Mouse (Mus musculus): ENCODE data around the gene Sult2b1.

The Sult2b1 gene

GRCm38 (mm10) chr7:45725713-45726112, 58.8 kb downstream of the Sult2b1 start, which contains the start of gene Spaca4:
Gene Spaca4 (minus strand): TSS chr7:45725813.
- no peak for DNase-seq (ENCODE audit: low read depth, low spot score)

GRCm38 (mm10) chr7:45725151-45725550, 59.3 kb downstream of the Sult2b1 start:
- no peak for DNase-seq (ENCODE audit: low read depth, low spot score)

GRCm38 (mm10) chr7:45723781-45724180, 60.7 kb downstream of the Sult2b1 start:
- no peak for DNase-seq (ENCODE audit: low read depth, low spot score)

GRCm38 (mm10) chr7:45723301-45723700, 61.2 kb downstream of the Sult2b1 start:
- no peak for DNase-seq (ENCODE audit: low read depth, low spot score)

GRCm38 (mm10) chr7:45722348-45722713, 62.1 kb downstream of the Sult2b1 start:
- no peak for DNase-seq (ENCODE audit: low read depth, low spot score)

- DNase-seq (ENCODE audit: low read depth, low spot score): no peak
Measured at GRCm38 (mm10) chr7:45721642-45722347, 62.7 kb downstream of the Sult2b1 start.

GRCm38 (mm10) chr7:45721234-45721571, 63.3 kb downstream of the Sult2b1 start:
- DNase-seq (ENCODE audit: low read depth, low spot score): no peak

DNA sequence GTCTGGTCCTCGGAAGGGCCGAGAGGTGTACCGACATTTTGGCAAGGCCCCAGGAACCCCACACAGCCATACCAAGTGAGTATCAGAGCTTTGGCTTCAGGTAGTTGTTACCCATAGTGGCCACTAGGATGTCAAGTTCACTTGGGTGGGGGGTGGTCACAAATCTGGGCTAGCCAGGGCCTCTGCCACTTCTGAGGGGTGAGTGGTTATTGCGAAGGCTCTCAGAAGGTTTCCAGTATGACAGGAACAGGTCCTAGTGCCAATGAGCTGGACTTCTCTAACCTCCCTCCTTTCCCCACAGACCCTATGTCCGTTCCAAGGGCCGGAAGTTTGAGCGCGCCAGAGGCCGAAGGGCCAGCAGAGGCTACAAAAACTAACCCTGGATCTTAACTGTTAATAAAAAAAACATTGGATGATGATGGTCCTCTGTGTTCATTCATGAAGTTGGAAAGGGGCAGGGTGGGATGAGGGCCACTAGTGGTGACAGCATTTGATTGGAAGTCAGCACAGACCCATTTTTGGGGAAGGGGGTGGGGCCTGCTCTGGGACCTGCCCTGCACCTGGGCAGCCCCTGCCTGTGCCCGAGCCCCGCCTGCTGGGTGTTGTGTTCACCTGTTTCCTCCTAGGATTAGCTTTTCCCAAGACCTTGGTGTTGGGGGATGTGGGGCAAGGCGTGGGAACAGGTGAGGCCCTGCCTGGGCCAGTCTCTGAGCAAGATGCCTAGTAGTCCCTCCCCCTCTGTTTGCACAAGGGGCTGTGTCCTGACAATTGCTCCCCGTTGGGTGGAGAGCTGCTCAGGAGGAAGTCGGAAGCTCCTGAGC, 63.8 kb downstream of the Sult2b1 start, which contains the start of gene Fam83e:
Gene Fam83e, plus strand, starts transcription at position 800 of the 821 bp plus-strand sequence.
- DNase-seq (ENCODE audit: low read depth, low spot score): no peak

DNA sequence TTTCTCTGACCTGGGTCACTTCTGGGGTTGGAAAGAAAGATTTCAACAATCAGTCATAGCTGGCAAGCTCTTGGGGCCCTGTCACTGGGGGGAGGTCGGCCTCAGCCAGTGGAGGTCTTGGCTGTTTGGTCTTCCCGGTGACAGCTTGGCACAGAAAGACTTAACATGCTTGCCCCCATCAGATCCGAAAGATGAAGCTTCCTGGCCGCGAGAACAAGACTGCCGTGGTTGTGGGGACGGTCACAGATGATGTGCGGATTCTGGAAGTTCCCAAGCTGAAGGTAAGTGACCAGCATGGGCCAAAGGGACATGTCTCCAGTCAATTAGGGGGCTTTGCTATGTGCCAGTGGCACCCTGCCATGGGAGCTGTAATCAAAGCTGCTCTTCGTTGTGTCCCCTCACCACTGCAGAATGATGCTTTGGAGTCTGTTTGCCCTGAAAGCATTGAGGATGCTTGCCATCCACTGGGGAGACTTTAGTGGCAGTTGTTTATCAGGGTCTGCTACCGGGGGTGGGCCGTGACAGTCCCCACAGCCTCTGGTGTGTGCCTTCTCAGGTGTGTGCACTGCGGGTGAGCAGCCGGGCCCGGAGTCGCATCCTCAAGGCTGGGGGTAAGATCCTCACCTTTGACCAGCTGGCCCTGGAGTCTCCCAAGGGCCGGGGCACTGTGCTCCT, 64.6 kb downstream of the Sult2b1 start:
- no peak for DNase-seq (ENCODE audit: low read depth, low spot score)

DNA sequence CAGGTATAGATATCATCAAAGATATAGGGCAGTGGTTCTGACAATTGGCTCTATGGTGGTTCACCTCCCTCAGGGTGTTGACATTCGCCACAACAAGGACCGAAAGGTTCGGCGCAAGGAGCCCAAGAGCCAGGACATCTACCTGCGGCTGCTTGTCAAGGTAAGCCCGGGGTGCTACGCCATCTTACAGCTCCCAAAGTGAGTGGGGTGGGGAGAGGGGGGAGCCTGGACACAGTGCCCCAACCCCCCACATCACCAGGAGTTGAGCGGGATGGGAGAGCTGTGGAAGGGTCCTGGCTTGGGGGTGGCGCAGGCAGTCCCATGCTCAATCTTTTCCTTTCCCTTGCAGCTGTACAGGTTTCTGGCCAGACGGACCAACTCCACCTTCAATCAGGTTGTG, 65.3 kb downstream of the Sult2b1 start:
- no peak for DNase-seq (ENCODE audit: low read depth, low spot score)

DNA sequence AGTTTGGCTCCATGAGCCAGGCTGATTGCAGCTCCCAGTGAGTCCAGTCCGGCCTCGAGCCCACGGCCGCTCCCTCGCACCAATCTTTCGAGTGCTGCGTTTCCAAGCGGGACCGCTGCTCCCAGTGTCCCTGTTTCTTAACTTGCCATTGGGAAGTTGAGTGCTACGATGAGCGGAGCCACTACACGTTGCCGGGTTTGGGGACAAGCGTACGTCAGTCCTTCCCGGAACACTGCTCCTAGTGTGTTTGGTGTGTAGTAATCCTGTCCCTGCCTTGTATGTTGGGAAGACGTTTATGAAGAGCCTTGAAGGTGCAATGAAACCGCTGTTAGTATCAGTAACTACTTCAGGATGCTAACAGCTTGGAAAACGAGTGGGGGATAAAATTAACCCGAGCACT, 66.1 kb downstream of the Sult2b1 start:
- DNase-seq (ENCODE audit: low read depth, low spot score): no peak

DNA sequence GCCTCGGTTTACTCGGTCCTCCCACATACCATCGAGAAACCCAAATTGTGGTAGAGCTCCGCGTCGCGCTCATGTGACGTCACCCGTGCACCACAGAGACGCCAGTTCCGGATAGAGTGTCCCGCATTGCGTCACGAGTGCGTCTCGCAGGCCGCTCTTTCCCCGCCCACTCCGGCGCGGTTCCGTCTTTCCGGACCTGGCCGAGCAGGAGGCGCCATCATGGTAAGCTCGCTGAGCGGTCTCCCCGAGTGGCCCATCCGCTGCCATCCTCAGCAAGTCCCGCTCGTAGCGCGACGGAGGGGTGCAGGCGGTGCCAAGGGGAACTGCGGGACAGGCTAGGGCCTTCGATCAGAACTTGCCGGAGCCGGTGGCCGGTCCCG, 66.6 kb downstream of the Sult2b1 start, which contains the start of gene Sphk2:
Gene Sphk2, minus strand, starts transcription at position 85 of the 380 bp plus-strand sequence.
- DNase-seq (ENCODE audit: low read depth, low spot score): peak; percentile 99

GRCm38 (mm10) chr7:45716952-45717917, 67.2 kb downstream of the Sult2b1 start:
- DNase-seq (ENCODE audit: low read depth, low spot score): no peak

- DNase-seq (ENCODE audit: low read depth, low spot score): no peak
Measured at GRCm38 (mm10) chr7:45716460-45716857, 68.0 kb downstream of the Sult2b1 start.

GRCm38 (mm10) chr7:45715741-45716459, 68.6 kb downstream of the Sult2b1 start:
- DNase-seq (ENCODE audit: low read depth, low spot score): no peak

- DNase-seq (ENCODE audit: low read depth, low spot score): peak; percentile 92
Measured at GRCm38 (mm10) chr7:45715090-45715708, 69.3 kb downstream of the Sult2b1 start, which contains the start of gene Rpl18. Gene Rpl18 (plus strand): TSS chr7:45715457.

DNA sequence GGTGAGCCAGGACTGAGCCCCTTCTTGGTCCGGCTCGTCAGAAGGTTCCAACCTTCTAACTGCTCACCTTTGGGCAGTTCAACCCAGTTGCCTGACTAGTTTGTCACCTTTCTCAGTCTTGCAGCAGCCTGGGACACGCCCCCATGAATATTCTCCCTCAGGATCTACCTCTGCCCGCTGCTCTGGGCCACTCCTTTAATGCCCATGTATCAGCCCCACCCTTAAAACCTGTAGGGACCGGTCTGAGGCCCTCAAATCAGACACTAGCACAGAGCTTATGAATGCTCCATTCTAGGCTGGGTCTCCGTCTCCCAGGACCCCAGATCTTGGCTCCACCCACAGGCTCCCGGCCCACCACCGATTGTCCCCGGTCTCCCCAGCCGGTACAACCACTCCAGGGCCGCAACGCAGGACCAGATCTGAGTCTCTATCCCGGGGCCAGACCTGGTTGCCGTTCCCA, 69.8 kb downstream of the Sult2b1 start:
- no peak for DNase-seq (ENCODE audit: low read depth, low spot score)

- no peak for DNase-seq (ENCODE audit: low read depth, low spot score)
Measured at GRCm38 (mm10) chr7:45713881-45714520, 70.5 kb downstream of the Sult2b1 start.

DNA sequence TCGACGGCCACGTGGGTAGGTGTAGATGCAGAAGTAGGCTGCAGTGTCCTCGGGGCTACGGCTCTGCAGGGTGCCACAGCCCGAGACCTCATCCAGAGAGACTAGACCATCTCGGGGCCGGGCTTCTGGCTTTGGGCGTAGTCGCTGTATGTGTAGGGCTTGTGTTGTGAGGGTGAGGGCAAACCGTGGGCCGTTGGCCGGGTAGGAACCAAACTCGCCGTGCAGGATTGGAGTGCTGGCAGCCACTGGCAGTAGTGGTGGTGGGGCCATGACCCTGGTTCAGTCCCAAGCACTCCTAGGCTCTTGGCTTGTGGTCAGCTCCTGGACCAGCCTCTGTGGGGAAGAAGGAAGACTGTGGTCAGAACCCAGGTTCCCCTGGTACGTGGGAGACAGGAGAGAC, 71.1 kb downstream of the Sult2b1 start:
- no peak for DNase-seq (ENCODE audit: low read depth, low spot score)
